Mouse (Mus musculus) left cerebral cortex, postnatal 36 days (tissue): ENCODE measurements at regions not wholly inside any gene's neighbourhood (a gene's known extent, or its start where the extent isn't known, plus 50 kb on each side); places are given as distances from the start of the nearest gene placed in this dataset.

ENCODE experiments used
- DNase-seq, 2 experiments: peaks; one replicate each; pipeline ENCODE4 v3.0.0; 2021 to 2022; ENCODE audit warnings: low spot score in 2 of 2, mixed read lengths in 1 of 2
- intact Hi-C: fragments of 180-260 bp; cut with DNase I; formaldehyde crosslinking; loops from one replicate; pipeline ENCODE4 v1.15.1; 2025

DNA sequence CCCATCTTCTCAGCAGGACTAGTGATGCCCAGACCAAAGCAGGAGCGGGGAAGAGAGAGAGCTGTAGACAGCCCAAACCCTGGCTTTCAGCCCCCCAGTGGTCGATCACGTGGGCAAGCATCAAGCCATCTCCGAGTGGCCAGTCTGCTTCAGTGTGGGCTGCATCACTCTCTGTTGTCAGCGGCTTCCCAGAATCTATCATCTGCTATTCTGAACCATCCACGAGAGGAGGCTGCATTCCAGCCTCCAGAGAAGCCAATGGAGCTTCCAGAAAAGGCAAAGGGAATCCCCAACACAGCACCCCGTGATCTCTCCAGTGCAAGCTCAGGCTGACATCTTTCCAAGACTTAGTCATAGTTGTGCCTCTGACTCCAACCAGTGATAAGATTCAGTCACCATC lies 70.7 kb upstream of the Cdh4 start:
- intact Hi-C loops = no loop called here
- peak; percentile 28 to 36 for DNase-seq

GRCm38 (mm10) chr2:179379691-179380443 lies 62.4 kb upstream of the Cdh4 start:
- no peak for DNase-seq
- intact Hi-C loops = no loop called here

GRCm38 (mm10) chr2:179380444-179380705 lies 61.9 kb upstream of the Cdh4 start:
- DNase-seq = no peak
- intact Hi-C loops = no loop called here

DNA sequence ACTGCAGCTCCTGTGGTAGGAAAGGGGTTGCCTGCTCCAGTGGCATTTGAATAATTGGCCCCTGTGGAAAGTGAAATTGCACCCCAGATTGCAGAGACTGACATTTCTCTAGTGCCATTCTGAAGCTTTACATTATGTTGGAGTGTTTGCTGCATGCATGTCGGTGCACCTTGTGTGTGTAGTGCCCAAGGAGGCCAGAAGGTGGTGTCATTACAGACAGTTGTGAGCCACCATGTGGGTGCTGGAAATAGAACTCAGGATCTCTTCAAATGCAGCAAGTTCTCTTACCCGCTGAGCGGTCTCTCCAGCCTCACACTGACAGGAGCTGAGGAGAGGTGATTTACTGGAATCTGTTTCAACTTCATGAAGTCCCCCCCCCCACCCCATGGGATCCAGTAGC lies 60.3 kb upstream of the Cdh4 start:
- no peak for DNase-seq
- intact Hi-C loops = no loop called here

DNA sequence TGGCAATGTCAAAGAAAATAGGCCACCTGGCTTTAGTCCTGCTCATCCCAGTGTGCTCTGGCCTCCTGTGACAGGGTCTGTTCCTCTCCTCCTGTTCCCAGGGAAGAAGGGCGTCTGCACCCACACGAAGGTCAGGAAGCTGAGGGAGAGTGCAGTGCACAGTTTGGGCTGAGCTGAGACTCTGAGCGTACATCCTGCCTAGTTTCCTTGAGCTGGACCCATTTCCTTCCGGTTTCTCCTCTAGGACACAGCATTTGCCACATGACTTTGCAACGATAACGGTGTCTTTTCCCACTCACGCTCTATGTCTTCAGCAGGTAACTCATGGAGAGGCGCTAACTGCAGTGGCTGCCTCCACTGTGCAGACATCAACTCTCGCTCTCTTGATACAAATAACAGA lies 59.6 kb upstream of the Cdh4 start:
- no peak for DNase-seq

GRCm38 (mm10) chr2:179386871-179387270 lies 55.4 kb upstream of the Cdh4 start:
- no peak for DNase-seq
- intact Hi-C loops = no loop called here

More for the DNA sequence above, 59.6 kb upstream of the Cdh4 start:
- intact Hi-C loops = no loop called here

DNA sequence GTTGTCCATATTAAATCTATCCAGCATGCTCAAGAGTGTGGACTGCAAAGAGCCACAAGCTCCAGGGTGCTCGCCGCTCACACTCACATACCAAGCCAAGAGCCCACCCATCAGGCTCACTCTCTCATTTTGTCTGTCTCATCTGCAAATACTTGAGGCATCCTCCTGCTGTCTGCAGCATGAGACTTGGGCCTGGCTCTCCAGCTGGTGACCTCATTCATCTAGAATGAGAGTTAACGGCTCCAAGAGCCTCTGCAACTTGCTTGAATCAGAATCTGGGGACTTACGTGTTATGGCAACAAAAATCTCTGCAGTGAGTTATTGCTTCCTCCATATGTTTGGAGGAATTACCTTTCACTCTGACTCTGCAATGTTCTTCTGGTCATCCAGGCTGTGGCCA lies 51.7 kb upstream of the Cdh4 start:
- intact Hi-C loops = no loop called here
- peak in 1 of 2 experiments; percentile 31 for DNase-seq

GRCm38 (mm10) chr2:179390924-179391461 lies 51.2 kb upstream of the Cdh4 start:
- intact Hi-C loops = no loop called here
- no peak for DNase-seq
